Mouse (Mus musculus): ENCODE data around the gene Bfar. TPM values are rescaled to one million over a fixed set of nuclear protein-coding genes. Genes with fewer than 3 reads are reported as not detected.
"Not testable (repeated sequence)": the region's sequence is repeated elsewhere in the genome, so short reads cannot be mapped to it uniquely, and the experiment has no call there.

The Bfar gene
- total RNA-seq, 2 experiments from 2014 or later, result 34.5 to 36.0 TPM

GRCm38 (mm10) chr16:13716821-13717553 lies 45.3 kb downstream of the Bfar start:
- no peak for DNase-seq (ENCODE audit: low spot score in 2 of 2)

- DNase-seq (ENCODE audit: low spot score in 2 of 2), result no peak
Measured at GRCm38 (mm10) chr16:13722937-13723336, 51.3 kb downstream of the Bfar start.

- no peak for DNase-seq (ENCODE audit: low spot score in 2 of 2)
Measured at GRCm38 (mm10) chr16:13727811-13728335, 56.2 kb downstream of the Bfar start.

GRCm38 (mm10) chr16:13729428-13729827 lies 57.8 kb downstream of the Bfar start:
- DNase-seq (ENCODE audit: low spot score in 2 of 2), result no peak

GRCm38 (mm10) chr16:13730285-13731255 lies 58.9 kb downstream of the Bfar start, which contains the start of gene Pla2g10:
Gene Pla2g10, minus strand, starts transcription at chr16:13730983.
- no peak for DNase-seq (ENCODE audit: low spot score in 2 of 2)

- no peak for DNase-seq (ENCODE audit: low spot score in 2 of 2)
Measured at GRCm38 (mm10) chr16:13732786-13733185, 61.1 kb downstream of the Bfar start.

- peak; percentile 53 to 86 for DNase-seq (ENCODE audit: low spot score in 2 of 2)
Measured at GRCm38 (mm10) chr16:13733518-13734137, 62.0 kb downstream of the Bfar start.

- no peak for DNase-seq (ENCODE audit: low spot score in 2 of 2)
Measured at GRCm38 (mm10) chr16:13735977-13736376, 64.3 kb downstream of the Bfar start.

GRCm38 (mm10) chr16:13739044-13739443 lies 67.4 kb downstream of the Bfar start:
- DNase-seq (ENCODE audit: low spot score in 2 of 2), result not testable (repeated sequence)

GRCm38 (mm10) chr16:13740844-13741243 lies 69.2 kb downstream of the Bfar start:
- no peak for DNase-seq (ENCODE audit: low spot score in 2 of 2)

- DNase-seq (ENCODE audit: low spot score in 2 of 2), result no peak
Measured at GRCm38 (mm10) chr16:13747708-13748107, 76.0 kb downstream of the Bfar start.

GRCm38 (mm10) chr16:13748124-13748523 lies 76.5 kb downstream of the Bfar start:
- DNase-seq (ENCODE audit: low spot score in 2 of 2), result no peak

GRCm38 (mm10) chr16:13748813-13749212 lies 77.2 kb downstream of the Bfar start:
- DNase-seq (ENCODE audit: low spot score in 2 of 2), result not testable (repeated sequence)

GRCm38 (mm10) chr16:13749306-13749705 lies 77.6 kb downstream of the Bfar start:
- DNase-seq (ENCODE audit: low spot score in 2 of 2), result no peak

- DNase-seq (ENCODE audit: low spot score in 2 of 2), result no peak
Measured at GRCm38 (mm10) chr16:13749981-13750380, 78.3 kb downstream of the Bfar start.

- DNase-seq (ENCODE audit: low spot score in 2 of 2), result no peak
Measured at GRCm38 (mm10) chr16:13750626-13751025, 79.0 kb downstream of the Bfar start.

Other genes with a start within 250 kb of the Bfar start
- gene Parn, start 3.7 kb upstream of the Bfar start, total RNA-seq (2021), result 10 to 100 TPM; 24.9 to 25.3 TPM
- gene 3110001I22Rik, start 71 bp downstream of the Bfar start, total RNA-seq (2021), result 1 to 10 TPM; 5.1 to 5.9 TPM
- not detected for gene Pla2g10, start 59.1 kb downstream of the Bfar start, total RNA-seq (2021)
- 10 to 100 TPM; 51.3 to 51.5 TPM for gene Rrn3, start 108.8 kb downstream of the Bfar start, total RNA-seq (2021)
- gene Ntan1, start 147.0 kb downstream of the Bfar start, total RNA-seq (2021), result 10 to 100 TPM; 76.0 to 87.1 TPM
- gene Pdxdc1, start 231.3 kb downstream of the Bfar start, total RNA-seq (2021), result 10 to 100 TPM; 66.5 to 75.8 TPM
- gene Mpv17l, start 231.3 kb downstream of the Bfar start, total RNA-seq (2021), result 10 to 100 TPM; 74.1 to 75.9 TPM

All from layer of hippocampus, adult 18-20 months (tissue).